Comparison of ENCODE assay signal across 22 mouse cellular contexts in genomic region chr12:31183632-31184031, GRCm38 (mm10). TPM values are rescaled to one million over a fixed set of nuclear protein-coding genes. Genes with fewer than 3 reads are reported as not detected.
DNase-seq lines count a peak whose midpoint lies in the region; ATAC-seq and TF ChIP-seq lines count a peak whose summit lies in the region.
"Had no signal": no experiment of that assay in that cellular context is flagged by ENCODE, and none has a peak within 500 bp of the region (broad histone marks: within the 10 kb centered on the region; RNA-seq: fewer than 3 reads in every experiment).

No protein-coding gene starts in this region.

- H3K27ac ChIP-seq in heart, embryonic 11.5 days (ENCODE audit: low read depth, low read length), result no peak overlapping the region
- H3K27ac ChIP-seq in forebrain, embryonic 10.5 days, result no peak overlapping the region
- H3K27ac ChIP-seq in left cerebral cortex, adult 2 months, result no peak overlapping the region
- H3K27ac ChIP-seq: midbrain, embryonic 12.5 days had no signal

- no peak overlapping the region for H3K4me2 ChIP-seq in heart, embryonic 11.5 days
- H3K4me2 ChIP-seq: intestine, embryonic 15.5 days; limb, embryonic 13.5 days; midbrain, embryonic 12.5 days had no signal

- whole genome bisulfite sequencing in heart, embryonic 11.5 days (ENCODE audit: insufficient replicate concordance), result 40% methylated on average over 4 of the region's 4 CpGs
- 83% methylated on average over 4 of the region's 4 CpGs for WGBS in forebrain, embryonic 10.5 days

- H3K36me3 ChIP-seq in heart, embryonic 11.5 days (ENCODE audit: control insufficient read depth, insufficient read depth, low read length), result no peaks in the 10 kb centered on the region
- H3K36me3 ChIP-seq in forebrain, embryonic 10.5 days (replicated peaks), result no peaks in the 10 kb centered on the region
- H3K36me3 ChIP-seq: intestine, embryonic 15.5 days; limb, embryonic 13.5 days; midbrain, embryonic 12.5 days had no signal

- no peak overlapping the region for H3K4me3 ChIP-seq in heart, embryonic 11.5 days (ENCODE audit: low read depth, low read length)
- H3K4me3 ChIP-seq in forebrain, embryonic 10.5 days, result no peak overlapping the region
- H3K4me3 ChIP-seq in left cerebral cortex, adult 2 months, result no peak overlapping the region
- H3K4me3 ChIP-seq: intestine, embryonic 15.5 days; limb, embryonic 13.5 days; midbrain, embryonic 12.5 days had no signal

- intact Hi-C loops in heart, postnatal 14 days (cut with DNase I), result no loop called here
- intact Hi-C loops in left cerebral cortex, adult 2 months (cut with DNase I), result no loop called here

- peaks cover 8% of the 10 kb centered on the region for H3K4me1 ChIP-seq in heart, embryonic 11.5 days (ENCODE audit: control insufficient read depth, insufficient read depth, low read length)
- peaks cover 17% of the 10 kb centered on the region for H3K4me1 ChIP-seq in forebrain, embryonic 10.5 days
- H3K4me1 ChIP-seq: midbrain, embryonic 12.5 days had no signal

- peak; percentile 60 to 82 for DNase-seq in heart, adult 18-20 months
- peak; percentile 52 for DNase-seq in heart, adult 8-10 months (ENCODE audit: low spot score)
- peak; percentile 35 to 70 for DNase-seq in heart, postnatal 14 days
- peak; percentile 53 for DNase-seq in lung, postnatal 14 days
- no peak for DNase-seq in forebrain, embryonic 10.5 days (ENCODE audit: extremely low spot score, low spot score)
- no peak for DNase-seq in left cerebral cortex, adult 2 months (ENCODE audit: extremely low spot score in 1 of 2, low spot score in 2 of 2)
- no peak for DNase-seq in urinary bladder, adult 2 months (ENCODE audit: low spot score)
- DNase-seq: cerebellum, adult 11-12 months; forebrain, postnatal 0 days; gastrocnemius, postnatal 10 days; spleen, adult 18-20 months; thymus, postnatal 4 days had no signal

- no peak overlapping the region for H3K9ac ChIP-seq in heart, embryonic 11.5 days (ENCODE audit: low read depth, low read length)
- H3K9ac ChIP-seq: forebrain, postnatal 0 days; intestine, embryonic 15.5 days; limb, embryonic 13.5 days; midbrain, embryonic 12.5 days had no signal

- no peak for TF ChIP-seq CTCF in left cerebral cortex, adult 2 months (IDR thresholded peaks at IDR 0.05)

- H3K27me3 ChIP-seq in heart, embryonic 11.5 days (ENCODE audit: control insufficient read depth, insufficient read depth, low read length), result 0 out of 2 replicates have a peak, but pooled peaks cover 3% of the 10 kb centered on the region
- H3K27me3 ChIP-seq in forebrain, embryonic 10.5 days (ENCODE audit: poor library complexity, severe bottlenecking), result no peaks in the 10 kb centered on the region
- H3K27me3 ChIP-seq: intestine, embryonic 15.5 days; limb, embryonic 13.5 days; midbrain, embryonic 12.5 days had no signal

- no peaks in the 10 kb centered on the region for H3K9me3 ChIP-seq in heart, embryonic 11.5 days (replicated peaks; ENCODE audit: control insufficient read depth, low read length)
- H3K9me3 ChIP-seq in forebrain, embryonic 10.5 days, result no peaks in the 10 kb centered on the region
- H3K9me3 ChIP-seq: intestine, embryonic 15.5 days; limb, embryonic 13.5 days; midbrain, embryonic 12.5 days had no signal

- no peak for ATAC-seq in heart, embryonic 11.5 days (replicated peaks; ENCODE audit: insufficient number of reproducible peaks, low FRiP score, low TSS enrichment)
- ATAC-seq: forebrain, postnatal 0 days had no signal

RNA-seq across cellular contexts. Expression of gene Gm6993, which starts 56.9 kb away (rescaled TPM):
- total RNA-seq in heart, adult 18-20 months (2021), result not detected
- not detected in 2 replicates for polyA plus RNA-seq in heart, embryonic 11.5 days (2014; fragmentation: Nextera tagmentation; extraction: Ambion mirVana)
- not detected for total RNA-seq in heart, adult 8-10 months (2022)
- not detected for total RNA-seq in heart, postnatal 14 days (2021)
- polyA plus RNA-seq in forebrain, embryonic 10.5 days (2016; fragmentation: Nextera tagmentation; extraction: Ambion mirVana), result not detected in 2 replicates
- not detected for total RNA-seq in left cerebral cortex, adult 2 months (2021)
- polyA plus RNA-seq in urinary bladder, adult 2 months (2012; rRNA removed), result not detected in 2 replicates
- total RNA-seq: forebrain, postnatal 0 days; gastrocnemius, postnatal 10 days; layer of hippocampus, adult 8-10 months; left cerebral cortex, adult 8-10 months had no signal
- polyA plus RNA-seq: cortical plate, adult 2 months; forebrain, postnatal 0 days; hindbrain, embryonic 11.5 days; intestine, embryonic 15.5 days; kidney, postnatal 0 days; limb, embryonic 13.5 days; liver, embryonic 16.5 days; midbrain, embryonic 12.5 days had no signal

Comparison
In these comparisons a context has a peak if more than half of its experiments do, and no peak if none do; other contexts are left out.
1. DNase-seq: peak in heart, adult 18-20 months (2 of 2), heart, adult 8-10 months (single experiment), heart, postnatal 14 days (2 of 2) and lung, postnatal 14 days (single experiment); none in forebrain, embryonic 10.5 days (single experiment), left cerebral cortex, adult 2 months (0 of 2) and urinary bladder, adult 2 months (single experiment).